Mouse (Mus musculus) cerebellum, adult 8-10 months (tissue): Measurements from ENCODE around the gene 1700025G04Rik.

Experiments
- DNase-seq: peaks from one replicate; pipeline ENCODE4 v3.0.0; 2022

Gene 1700025G04Rik

GRCm38 (mm10) chr1:151957669-151958068, 132.3 kb downstream of the 1700025G04Rik start:
- DNase-seq = no peak

- no peak for DNase-seq
Observed at GRCm38 (mm10) chr1:151955866-151956265, 134.1 kb downstream of the 1700025G04Rik start.

GRCm38 (mm10) chr1:151953563-151953962, 136.4 kb downstream of the 1700025G04Rik start:
- peak; percentile 61 for DNase-seq

GRCm38 (mm10) chr1:151948065-151948464, 141.9 kb downstream of the 1700025G04Rik start:
- no peak for DNase-seq

GRCm38 (mm10) chr1:151947571-151947970, 142.4 kb downstream of the 1700025G04Rik start:
- DNase-seq = no peak

- DNase-seq = no peak
Observed at GRCm38 (mm10) chr1:151944457-151945223, 145.3 kb downstream of the 1700025G04Rik start.

- no peak for DNase-seq
Observed at GRCm38 (mm10) chr1:151943681-151944237, 146.2 kb downstream of the 1700025G04Rik start.

- no peak for DNase-seq
Observed at GRCm38 (mm10) chr1:151942972-151943654, 146.8 kb downstream of the 1700025G04Rik start.

- DNase-seq = no peak
Observed at GRCm38 (mm10) chr1:151939987-151940386, 149.9 kb downstream of the 1700025G04Rik start.

GRCm38 (mm10) chr1:151939510-151939909, 150.4 kb downstream of the 1700025G04Rik start:
- DNase-seq = no peak

GRCm38 (mm10) chr1:151933605-151934004, 156.3 kb downstream of the 1700025G04Rik start:
- no peak for DNase-seq

- no peak for DNase-seq
Observed at GRCm38 (mm10) chr1:151926826-151927225, 163.1 kb downstream of the 1700025G04Rik start.

- DNase-seq = no peak
Observed at GRCm38 (mm10) chr1:151926141-151926540, 163.8 kb downstream of the 1700025G04Rik start.

GRCm38 (mm10) chr1:151925738-151926137, 164.2 kb downstream of the 1700025G04Rik start:
- no peak for DNase-seq

GRCm38 (mm10) chr1:151918806-151919357, 171.0 kb downstream of the 1700025G04Rik start:
- DNase-seq = no peak

GRCm38 (mm10) chr1:151917736-151918135, 172.2 kb downstream of the 1700025G04Rik start:
- no peak for DNase-seq

GRCm38 (mm10) chr1:151914494-151914893, 175.4 kb downstream of the 1700025G04Rik start:
- DNase-seq = no peak

- no peak for DNase-seq
Observed at GRCm38 (mm10) chr1:151907014-151907413, 182.9 kb downstream of the 1700025G04Rik start.

- DNase-seq = no peak
Observed at GRCm38 (mm10) chr1:151900706-151901360, 189.1 kb downstream of the 1700025G04Rik start.

GRCm38 (mm10) chr1:151899964-151900363, 190.0 kb downstream of the 1700025G04Rik start:
- DNase-seq = no peak

GRCm38 (mm10) chr1:151895406-151895805, 194.5 kb downstream of the 1700025G04Rik start:
- no peak for DNase-seq

GRCm38 (mm10) chr1:151893976-151894375, 195.9 kb downstream of the 1700025G04Rik start:
- DNase-seq = no peak

GRCm38 (mm10) chr1:151892008-151892407, 197.9 kb downstream of the 1700025G04Rik start:
- DNase-seq = no peak
